Mouse (Mus musculus): Measurements from ENCODE around the gene Trim16. TPM values are rescaled to one million over a fixed set of nuclear protein-coding genes. Genes with fewer than 3 reads are reported as not detected.

The Trim16 gene
- polyA plus RNA-seq (2014; fragmentation: Nextera tagmentation; extraction: Ambion mirVana), result 4.5 and 6.8 TPM in 2 replicates

DNA sequence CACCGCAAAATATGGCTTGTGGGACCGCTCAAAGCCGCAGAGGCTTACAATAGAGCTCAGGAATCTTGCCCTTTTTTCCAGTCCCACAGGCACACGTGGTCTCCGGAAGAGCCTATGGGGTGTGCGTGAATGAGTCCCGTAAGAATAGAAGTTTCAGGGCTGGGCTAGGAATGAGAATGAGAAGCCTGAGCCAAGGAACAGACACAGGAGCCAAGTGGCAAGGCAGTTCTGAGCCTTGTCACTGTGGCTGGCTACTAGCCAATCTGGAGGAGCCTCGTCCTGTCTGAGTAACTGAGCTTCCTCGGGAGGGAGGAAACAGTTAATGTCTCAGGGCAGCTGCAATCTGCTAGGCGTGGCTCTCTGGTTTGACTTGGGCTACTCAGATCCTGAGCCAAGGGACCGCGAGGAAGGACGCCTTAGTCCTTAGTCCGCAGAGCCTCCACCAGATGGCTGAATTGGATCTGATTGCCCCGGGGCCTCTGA is at the start of gene Trim16:
Gene Trim16 (plus strand): TSS at position 173 of the 483 bp plus-strand sequence.
- Histone ChIP-seq H3K36me3 (ENCODE audit: control insufficient read depth, insufficient read depth, low read length) (no peaks in the 10 kb centered on the region), H3K9me3 (ENCODE audit: control insufficient read depth, low read length) (no peaks in the 10 kb centered on the region), H3K27ac (replicated peaks; ENCODE audit: low read depth, low read length) (peak within 1 kb of the TSS; percentile 20; the same call in 1 of the 2 replicates), H3K4me2 (ENCODE audit: low read length) (peak within 1 kb of the TSS; percentile 60), H3K9ac (replicated peaks; ENCODE audit: low read length) (peak within 1 kb of the TSS; percentile 49), H3K4me1 (ENCODE audit: control insufficient read depth, insufficient read depth, low read length) (peaks cover 11% of the 10 kb centered on the region), H3K27me3 (ENCODE audit: control insufficient read depth, insufficient read depth, low read length) (no peaks in the 10 kb centered on the region), H3K4me3 (replicated peaks; ENCODE audit: low read depth, low read length) (peak within 1 kb of the TSS; percentile 35)
- peak; percentile 80 for DNase-seq
- whole genome bisulfite sequencing, result 7% methylated on average over 15 of the region's 15 CpGs
- ATAC-seq (ENCODE audit: low FRiP score, low TSS enrichment), result peak; percentile 60; the same call in 1 of the 2 replicates

DNA sequence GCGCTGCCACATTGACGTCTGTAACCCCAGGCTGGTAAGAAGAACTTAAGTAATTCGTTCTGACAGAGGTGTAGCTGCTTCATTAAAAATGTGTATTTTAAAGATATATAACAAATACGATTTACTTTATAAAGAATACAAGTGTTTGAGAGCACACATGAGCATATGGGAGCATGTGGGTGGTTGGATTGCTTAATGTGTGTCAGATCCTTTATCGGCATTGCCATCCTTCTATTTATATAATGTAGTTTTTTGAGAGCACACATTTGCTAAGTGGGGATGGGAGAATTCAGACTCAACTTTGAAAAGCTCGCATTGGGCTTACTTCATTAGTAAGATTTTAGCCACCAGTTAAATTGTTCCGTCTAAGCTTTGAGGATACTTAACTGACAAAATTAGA is 43.5 kb upstream of the Trim16 start:
- H3K4me1 ChIP-seq (ENCODE audit: control insufficient read depth, insufficient read depth, low read length), result no peaks in the 10 kb centered on the region
- peaks cover 55% of the 10 kb centered on the region for H3K9me3 ChIP-seq (ENCODE audit: control insufficient read depth, low read length)
- no peak overlapping the region for H3K9ac ChIP-seq (replicated peaks; ENCODE audit: low read length)
- H3K36me3 ChIP-seq (ENCODE audit: control insufficient read depth, insufficient read depth, low read length), result peaks cover 37% of the 10 kb centered on the region
- no peak for ATAC-seq (ENCODE audit: low FRiP score, low TSS enrichment)
- WGBS, result 94% methylated on average over 7 of the region's 7 CpGs
- no peak for DNase-seq
- no peaks in the 10 kb centered on the region for H3K27me3 ChIP-seq (ENCODE audit: control insufficient read depth, insufficient read depth, low read length)
- no peak overlapping the region for H3K4me2 ChIP-seq (ENCODE audit: low read length)
- H3K4me3 ChIP-seq (replicated peaks; ENCODE audit: low read depth, low read length), result no peak overlapping the region
- H3K27ac ChIP-seq (replicated peaks; ENCODE audit: low read depth, low read length), result no peak overlapping the region

GRCm38 (mm10) chr11:62788935-62789616 is 31.0 kb upstream of the Trim16 start, which contains the start of gene Zfp286:
Gene Zfp286 (minus strand): TSS chr11:62789462.
- ATAC-seq (ENCODE audit: low FRiP score, low TSS enrichment), result peak; percentile 95
- DNase-seq, result peak; percentile 98
- H3K27me3 ChIP-seq (ENCODE audit: control insufficient read depth, insufficient read depth, low read length), result no peaks in the 10 kb centered on the region
- H3K36me3 ChIP-seq (ENCODE audit: control insufficient read depth, insufficient read depth, low read length), result peaks cover 16% of the 10 kb centered on the region
- peak within 1 kb of the TSS; percentile 61 for H3K4me3 ChIP-seq (replicated peaks; ENCODE audit: low read depth, low read length)
- peak within 1 kb of the TSS; percentile 74 for H3K9ac ChIP-seq (replicated peaks; ENCODE audit: low read length)
- 6% methylated on average over 34 of the region's 34 CpGs for WGBS
- peaks cover 8% of the 10 kb centered on the region; the same call in 1 of the 2 replicates for H3K4me1 ChIP-seq (ENCODE audit: control insufficient read depth, insufficient read depth, low read length)
- H3K9me3 ChIP-seq (ENCODE audit: control insufficient read depth, low read length), result peaks cover 8% of the 10 kb centered on the region
- H3K4me2 ChIP-seq (ENCODE audit: low read length), result peak within 1 kb of the TSS; percentile 83
- peak within 1 kb of the TSS; percentile 72 for H3K27ac ChIP-seq (replicated peaks; ENCODE audit: low read depth, low read length)

GRCm38 (mm10) chr11:62789617-62789936 is 30.5 kb upstream of the Trim16 start:
- H3K4me2 ChIP-seq (ENCODE audit: low read length), result peak overlapping the region; percentile 83
- H3K27ac ChIP-seq (replicated peaks; ENCODE audit: low read depth, low read length), result peak overlapping the region; percentile 72
- H3K4me1 ChIP-seq (ENCODE audit: control insufficient read depth, insufficient read depth, low read length), result peaks cover 8% of the 10 kb centered on the region; the same call in 1 of the 2 replicates
- H3K9me3 ChIP-seq (ENCODE audit: control insufficient read depth, low read length), result peaks cover 3% of the 10 kb centered on the region
- peaks cover 11% of the 10 kb centered on the region for H3K36me3 ChIP-seq (ENCODE audit: control insufficient read depth, insufficient read depth, low read length)
- peak overlapping the region; percentile 74; the same call in 1 of the 2 replicates for H3K9ac ChIP-seq (replicated peaks; ENCODE audit: low read length)
- DNase-seq (no peak), ATAC-seq (ENCODE audit: low FRiP score, low TSS enrichment) (no peak)
- peak overlapping the region; percentile 61 for H3K4me3 ChIP-seq (replicated peaks; ENCODE audit: low read depth, low read length)
- no peaks in the 10 kb centered on the region for H3K27me3 ChIP-seq (ENCODE audit: control insufficient read depth, insufficient read depth, low read length)
- 59% methylated on average over 3 of the region's 3 CpGs for WGBS

- Histone ChIP-seq H3K4me1 (ENCODE audit: control insufficient read depth, insufficient read depth, low read length) (no peaks in the 10 kb centered on the region), H3K4me2 (ENCODE audit: low read length) (no peak overlapping the region), H3K36me3 (ENCODE audit: control insufficient read depth, insufficient read depth, low read length) (no peaks in the 10 kb centered on the region), H3K9ac (replicated peaks; ENCODE audit: low read length) (no peak overlapping the region), H3K4me3 (replicated peaks; ENCODE audit: low read depth, low read length) (no peak overlapping the region), H3K27ac (replicated peaks; ENCODE audit: low read depth, low read length) (no peak overlapping the region), H3K9me3 (ENCODE audit: control insufficient read depth, low read length) (no peaks in the 10 kb centered on the region), H3K27me3 (ENCODE audit: control insufficient read depth, insufficient read depth, low read length) (no peaks in the 10 kb centered on the region)
- no peak for ATAC-seq (ENCODE audit: low FRiP score, low TSS enrichment)
- DNase-seq, result no peak
- WGBS, result 48% methylated on average over 13 of the region's 13 CpGs
Observed at GRCm38 (mm10) chr11:62804119-62804518, 15.9 kb upstream of the Trim16 start.

DNA sequence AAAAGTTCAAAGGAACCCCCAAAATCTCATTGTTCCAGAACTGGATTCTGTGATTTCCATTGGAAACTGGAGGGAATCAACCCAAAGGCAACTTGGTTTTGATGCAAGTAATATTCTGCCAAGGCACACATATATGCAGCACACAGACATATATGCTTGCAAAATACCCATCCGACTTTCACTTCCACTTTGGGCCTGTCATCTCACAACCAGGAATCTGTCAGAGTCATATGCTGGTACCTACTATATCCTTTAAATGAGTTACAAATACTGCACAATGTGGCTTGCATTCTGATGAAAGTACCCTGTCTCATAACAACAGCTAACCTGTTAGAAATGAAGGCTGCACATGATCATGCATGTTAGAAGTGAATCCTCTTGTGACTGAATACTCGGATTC is 12.1 kb upstream of the Trim16 start:
- Histone ChIP-seq H3K36me3 (ENCODE audit: control insufficient read depth, insufficient read depth, low read length) (no peaks in the 10 kb centered on the region), H3K4me3 (replicated peaks; ENCODE audit: low read depth, low read length) (no peak overlapping the region), H3K9me3 (ENCODE audit: control insufficient read depth, low read length) (no peaks in the 10 kb centered on the region), H3K27me3 (ENCODE audit: control insufficient read depth, insufficient read depth, low read length) (no peaks in the 10 kb centered on the region), H3K4me1 (ENCODE audit: control insufficient read depth, insufficient read depth, low read length) (no peaks in the 10 kb centered on the region), H3K4me2 (ENCODE audit: low read length) (no peak overlapping the region), H3K27ac (replicated peaks; ENCODE audit: low read depth, low read length) (no peak overlapping the region), H3K9ac (replicated peaks; ENCODE audit: low read length) (no peak overlapping the region)
- 87% methylated on average over 2 of the region's 2 CpGs for WGBS
- no peak for DNase-seq
- ATAC-seq (ENCODE audit: low FRiP score, low TSS enrichment), result no peak

GRCm38 (mm10) chr11:62809201-62809600 is 10.8 kb upstream of the Trim16 start:
- H3K4me3 ChIP-seq (replicated peaks; ENCODE audit: low read depth, low read length), result no peak overlapping the region
- WGBS, result 74% methylated on average over 4 of the region's 4 CpGs
- H3K9ac ChIP-seq (replicated peaks; ENCODE audit: low read length), result no peak overlapping the region
- DNase-seq (peak; percentile 38), ATAC-seq (ENCODE audit: low FRiP score, low TSS enrichment) (no peak)
- H3K36me3 ChIP-seq (ENCODE audit: control insufficient read depth, insufficient read depth, low read length), result no peaks in the 10 kb centered on the region
- no peaks in the 10 kb centered on the region for H3K9me3 ChIP-seq (ENCODE audit: control insufficient read depth, low read length)
- H3K4me2 ChIP-seq (ENCODE audit: low read length), result no peak overlapping the region
- no peaks in the 10 kb centered on the region for H3K4me1 ChIP-seq (ENCODE audit: control insufficient read depth, insufficient read depth, low read length)
- no peak overlapping the region for H3K27ac ChIP-seq (replicated peaks; ENCODE audit: low read depth, low read length)
- H3K27me3 ChIP-seq (ENCODE audit: control insufficient read depth, insufficient read depth, low read length), result no peaks in the 10 kb centered on the region

- DNase-seq (no peak), ATAC-seq (ENCODE audit: low FRiP score, low TSS enrichment) (no peak)
- Histone ChIP-seq H3K36me3 (ENCODE audit: control insufficient read depth, insufficient read depth, low read length) (no peaks in the 10 kb centered on the region), H3K27me3 (ENCODE audit: control insufficient read depth, insufficient read depth, low read length) (no peaks in the 10 kb centered on the region), H3K4me1 (ENCODE audit: control insufficient read depth, insufficient read depth, low read length) (no peaks in the 10 kb centered on the region), H3K9me3 (ENCODE audit: control insufficient read depth, low read length) (no peaks in the 10 kb centered on the region), H3K9ac (replicated peaks; ENCODE audit: low read length) (no peak overlapping the region), H3K4me2 (ENCODE audit: low read length) (no peak overlapping the region), H3K4me3 (replicated peaks; ENCODE audit: low read depth, low read length) (no peak overlapping the region), H3K27ac (replicated peaks; ENCODE audit: low read depth, low read length) (no peak overlapping the region)
- 93% methylated on average over 6 of the region's 6 CpGs for WGBS
Observed at GRCm38 (mm10) chr11:62812268-62812667, 7.8 kb upstream of the Trim16 start.

DNA sequence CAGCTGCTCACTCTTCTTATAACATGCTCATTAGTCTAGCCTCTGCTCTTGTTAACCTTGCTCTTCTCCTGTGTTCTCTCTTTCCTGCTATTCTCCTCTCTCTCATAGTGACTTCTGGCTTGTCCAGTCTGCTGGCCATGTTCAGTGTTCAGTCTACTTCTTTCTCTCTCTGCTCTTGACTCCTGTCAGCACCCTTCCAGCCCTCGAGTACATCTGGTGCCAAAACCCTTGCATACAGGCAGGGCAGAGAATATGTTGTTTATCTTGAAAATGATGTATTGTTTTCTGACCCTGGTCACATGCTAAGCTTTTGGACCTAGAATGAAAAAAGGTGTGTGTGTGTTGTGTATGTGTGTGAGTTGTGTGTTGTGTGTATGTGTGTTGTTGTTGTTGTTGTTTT is 6.5 kb upstream of the Trim16 start:
- Histone ChIP-seq H3K4me2 (ENCODE audit: low read length) (no peak overlapping the region), H3K27ac (replicated peaks; ENCODE audit: low read depth, low read length) (no peak overlapping the region), H3K27me3 (ENCODE audit: control insufficient read depth, insufficient read depth, low read length) (no peaks in the 10 kb centered on the region), H3K9me3 (ENCODE audit: control insufficient read depth, low read length) (no peaks in the 10 kb centered on the region), H3K9ac (replicated peaks; ENCODE audit: low read length) (no peak overlapping the region), H3K4me3 (replicated peaks; ENCODE audit: low read depth, low read length) (no peak overlapping the region), H3K36me3 (ENCODE audit: control insufficient read depth, insufficient read depth, low read length) (no peaks in the 10 kb centered on the region), H3K4me1 (ENCODE audit: control insufficient read depth, insufficient read depth, low read length) (no peaks in the 10 kb centered on the region)
- DNase-seq (no peak), ATAC-seq (ENCODE audit: low FRiP score, low TSS enrichment) (no peak)
- WGBS, result 75% methylated on average over 1 of the region's 1 CpGs

All from midbrain, embryonic 14.5 days (tissue).